Mouse (Mus musculus) C2C12 (cell line): Measurements from ENCODE around the gene Hormad2.

Source experiments
- CEBPB ChIP-seq: IDR thresholded peaks from one replicate; pipeline ENCODE4 v1.6.1; 2011; ENCODE audit warnings: low read depth, mild to moderate bottlenecking, control low read depth, moderate library complexity
- CTCF ChIP-seq: IDR thresholded peaks from one replicate; pipeline ENCODE4 v1.5.1; 2011; ENCODE audit not compliant: control insufficient read depth, insufficient read depth, insufficient read length
- MAX ChIP-seq: IDR thresholded peaks from one replicate; pipeline ENCODE4 v1.6.1; 2011; ENCODE audit warnings: mild to moderate bottlenecking, control low read depth
- MYOD1 ChIP-seq: IDR thresholded peaks from one replicate; pipeline ENCODE4 v1.6.1; 2011; ENCODE audit warnings: low read depth; ENCODE audit not compliant: control insufficient read depth, insufficient read length
- USF1 ChIP-seq: IDR thresholded peaks from one replicate; pipeline ENCODE4 v1.6.1; 2011; ENCODE audit warnings: low read depth, mild to moderate bottlenecking, control low read depth, moderate library complexity

GRCm38 (mm10) chr11:4318011-4318410 is 122.9 kb downstream of the Hormad2 start:
- TF ChIP-seq MAX (no peak), CTCF (no peak), CEBPB (no peak), USF1 (no peak), MYOD1 (no peak)
